Mouse (Mus musculus): ENCODE data around the gene Ddx11. TPM values are rescaled to one million over a fixed set of nuclear protein-coding genes. Genes with fewer than 3 reads are reported as not detected.

The Ddx11 gene
- polyA plus RNA-seq, 1 experiment from 2014 or later, result 5.6 TPM

- H3K4me1 ChIP-seq (replicated peaks; ENCODE audit: insufficient read depth, low read length), result no peaks in the 10 kb centered on the region
- no peak overlapping the region for H3K9ac ChIP-seq (ENCODE audit: low read depth, low read length)
- peaks cover 23% of the 10 kb centered on the region; the same call in 1 of the 2 replicates for H3K36me3 ChIP-seq (ENCODE audit: insufficient read depth, low read length)
- TF ChIP-seq CTCF (IDR thresholded peaks at IDR 0.05; ENCODE audit: low read depth), result no peak
- DNase-seq (ENCODE audit: low spot score), result no peak
- no peaks in the 10 kb centered on the region for H3K27me3 ChIP-seq (ENCODE audit: insufficient read depth, low read length)
- no peak overlapping the region for H3K4me3 ChIP-seq (replicated peaks; ENCODE audit: low read depth, low read length)
- H3K27ac ChIP-seq, result no peak overlapping the region
- H3K9me3 ChIP-seq (replicated peaks; ENCODE audit: low read length), result no peaks in the 10 kb centered on the region
- H3K4me2 ChIP-seq (ENCODE audit: low read length), result no peak overlapping the region
- 64% methylated on average over 1 of the region's 1 CpGs for WGBS
- ATAC-seq (replicated peaks; ENCODE audit: low FRiP score, low read depth), result no peak
Measured at GRCm38 (mm10) chr17:66084486-66084885, 38.8 kb upstream of the Ddx11 start.

GRCm38 (mm10) chr17:66085038-66085437 is 38.3 kb upstream of the Ddx11 start:
- Histone ChIP-seq H3K9ac (ENCODE audit: low read depth, low read length) (no peak overlapping the region), H3K4me1 (replicated peaks; ENCODE audit: insufficient read depth, low read length) (no peaks in the 10 kb centered on the region), H3K4me3 (replicated peaks; ENCODE audit: low read depth, low read length) (no peak overlapping the region), H3K27ac (no peak overlapping the region), H3K9me3 (replicated peaks; ENCODE audit: low read length) (no peaks in the 10 kb centered on the region), H3K27me3 (ENCODE audit: insufficient read depth, low read length) (no peaks in the 10 kb centered on the region), H3K36me3 (ENCODE audit: insufficient read depth, low read length) (peaks cover 21% of the 10 kb centered on the region; the same call in 1 of the 2 replicates), H3K4me2 (ENCODE audit: low read length) (no peak overlapping the region)
- DNase-seq (ENCODE audit: low spot score) (no peak), ATAC-seq (replicated peaks; ENCODE audit: low FRiP score, low read depth) (no peak)
- WGBS, result 95% methylated on average over 1 of the region's 1 CpGs
- TF ChIP-seq CTCF (IDR thresholded peaks at IDR 0.05; ENCODE audit: low read depth), result no peak

- no peak overlapping the region for H3K27ac ChIP-seq
- H3K27me3 ChIP-seq (ENCODE audit: insufficient read depth, low read length), result no peaks in the 10 kb centered on the region
- no peak overlapping the region for H3K4me3 ChIP-seq (replicated peaks; ENCODE audit: low read depth, low read length)
- H3K4me1 ChIP-seq (replicated peaks; ENCODE audit: insufficient read depth, low read length), result no peaks in the 10 kb centered on the region
- H3K9ac ChIP-seq (ENCODE audit: low read depth, low read length), result no peak overlapping the region
- no peak for ATAC-seq (replicated peaks; ENCODE audit: low FRiP score, low read depth)
- DNase-seq (ENCODE audit: low spot score), result no peak
- no peak overlapping the region for H3K4me2 ChIP-seq (ENCODE audit: low read length)
- H3K36me3 ChIP-seq (ENCODE audit: insufficient read depth, low read length), result peaks cover 15% of the 10 kb centered on the region
- no peaks in the 10 kb centered on the region for H3K9me3 ChIP-seq (replicated peaks; ENCODE audit: low read length)
- no peak for TF ChIP-seq CTCF (IDR thresholded peaks at IDR 0.05; ENCODE audit: low read depth)
Measured at GRCm38 (mm10) chr17:66090251-66090650, 33.1 kb upstream of the Ddx11 start.

- H3K4me2 ChIP-seq (ENCODE audit: low read length), result no peak overlapping the region
- H3K9ac ChIP-seq (ENCODE audit: low read depth, low read length), result no peak overlapping the region
- H3K36me3 ChIP-seq (ENCODE audit: insufficient read depth, low read length), result peaks cover 12% of the 10 kb centered on the region
- no peaks in the 10 kb centered on the region for H3K27me3 ChIP-seq (ENCODE audit: insufficient read depth, low read length)
- H3K9me3 ChIP-seq (replicated peaks; ENCODE audit: low read length), result no peaks in the 10 kb centered on the region
- no peak overlapping the region for H3K27ac ChIP-seq
- DNase-seq (ENCODE audit: low spot score) (no peak), ATAC-seq (replicated peaks; ENCODE audit: low FRiP score, low read depth) (no peak)
- WGBS, result 86% methylated on average over 2 of the region's 2 CpGs
- no peak overlapping the region for H3K4me3 ChIP-seq (replicated peaks; ENCODE audit: low read depth, low read length)
- H3K4me1 ChIP-seq (replicated peaks; ENCODE audit: insufficient read depth, low read length), result no peaks in the 10 kb centered on the region
- no peak for TF ChIP-seq CTCF (IDR thresholded peaks at IDR 0.05; ENCODE audit: low read depth)
Measured at GRCm38 (mm10) chr17:66091392-66091791, 31.9 kb upstream of the Ddx11 start.

GRCm38 (mm10) chr17:66092065-66092464 is 31.3 kb upstream of the Ddx11 start:
- Histone ChIP-seq H3K4me1 (replicated peaks; ENCODE audit: insufficient read depth, low read length) (no peaks in the 10 kb centered on the region), H3K27ac (no peak overlapping the region), H3K4me3 (replicated peaks; ENCODE audit: low read depth, low read length) (no peak overlapping the region), H3K9me3 (replicated peaks; ENCODE audit: low read length) (no peaks in the 10 kb centered on the region), H3K9ac (ENCODE audit: low read depth, low read length) (no peak overlapping the region), H3K4me2 (ENCODE audit: low read length) (no peak overlapping the region), H3K36me3 (ENCODE audit: insufficient read depth, low read length) (peaks cover 11% of the 10 kb centered on the region), H3K27me3 (ENCODE audit: insufficient read depth, low read length) (no peaks in the 10 kb centered on the region)
- ATAC-seq (replicated peaks; ENCODE audit: low FRiP score, low read depth) (no peak), DNase-seq (ENCODE audit: low spot score) (no peak)
- WGBS, result 92% methylated on average over 2 of the region's 2 CpGs
- no peak for TF ChIP-seq CTCF (IDR thresholded peaks at IDR 0.05; ENCODE audit: low read depth)

- H3K4me3 ChIP-seq (replicated peaks; ENCODE audit: low read depth, low read length), result no peak overlapping the region
- H3K36me3 ChIP-seq (ENCODE audit: insufficient read depth, low read length), result peaks cover 7% of the 10 kb centered on the region; the same call in 1 of the 2 replicates
- H3K9me3 ChIP-seq (replicated peaks; ENCODE audit: low read length), result no peaks in the 10 kb centered on the region
- no peak overlapping the region for H3K9ac ChIP-seq (ENCODE audit: low read depth, low read length)
- H3K4me1 ChIP-seq (replicated peaks; ENCODE audit: insufficient read depth, low read length), result no peaks in the 10 kb centered on the region
- H3K27ac ChIP-seq, result no peak overlapping the region
- no peak for TF ChIP-seq CTCF (IDR thresholded peaks at IDR 0.05; ENCODE audit: low read depth)
- H3K4me2 ChIP-seq (ENCODE audit: low read length), result no peak overlapping the region
- no peaks in the 10 kb centered on the region for H3K27me3 ChIP-seq (ENCODE audit: insufficient read depth, low read length)
- ATAC-seq (replicated peaks; ENCODE audit: low FRiP score, low read depth) (no peak), DNase-seq (ENCODE audit: low spot score) (no peak)
- WGBS, result 84% methylated on average over 3 of the region's 3 CpGs
Measured at GRCm38 (mm10) chr17:66092664-66093063, 30.7 kb upstream of the Ddx11 start.

Data from kidney, postnatal 0 days (tissue).